In genomic region chr4:89140832-89141231, GRCm38 (mm10) we compare ENCODE assay signal across 9 mouse cellular contexts. TPM values are rescaled to one million over a fixed set of nuclear protein-coding genes. Genes with fewer than 3 reads are reported as not detected.
A peak's percentile ranks its signal among the peaks of the same experiment; 100 is the strongest.
DNase-seq lines count a peak whose midpoint lies in the region; ATAC-seq and TF ChIP-seq lines count a peak whose summit lies in the region.
"Had no signal": no experiment of that assay in that cellular context is flagged by ENCODE, and none has a peak within 500 bp of the region (broad histone marks: within the 10 kb centered on the region; RNA-seq: fewer than 3 reads in every experiment).

No protein-coding gene starts in this region.

- ATAC-seq in hindbrain, embryonic 14.5 days (ENCODE audit: low FRiP score), result no peak
- ATAC-seq in stomach, postnatal 0 days (ENCODE audit: low FRiP score, low TSS enrichment), result no peak
- ATAC-seq in neural tube, embryonic 15.5 days (ENCODE audit: low FRiP score), result no peak

- 75% methylated on average over 5 of the region's 5 CpGs for WGBS in hindbrain, embryonic 14.5 days
- WGBS in hindbrain, embryonic 10.5 days, result 83% methylated on average over 5 of the region's 5 CpGs
- 53% methylated on average over 5 of the region's 5 CpGs for WGBS in stomach, postnatal 0 days
- 74% methylated on average over 5 of the region's 5 CpGs for whole genome bisulfite sequencing in neural tube, embryonic 15.5 days

- H3K9ac ChIP-seq in hindbrain, embryonic 14.5 days, result no peak overlapping the region
- H3K9ac ChIP-seq in stomach, postnatal 0 days (ENCODE audit: low read length), result no peak overlapping the region
- no peak overlapping the region for H3K9ac ChIP-seq in neural tube, embryonic 15.5 days (replicated peaks)
- H3K9ac ChIP-seq: midbrain, embryonic 12.5 days had no signal

- no peak overlapping the region for H3K4me2 ChIP-seq in hindbrain, embryonic 14.5 days (replicated peaks)
- no peak overlapping the region for H3K4me2 ChIP-seq in stomach, postnatal 0 days (replicated peaks; ENCODE audit: low read depth)
- H3K4me2 ChIP-seq in neural tube, embryonic 15.5 days, result no peak overlapping the region
- H3K4me2 ChIP-seq: midbrain, embryonic 12.5 days had no signal

- no peak overlapping the region for H3K27ac ChIP-seq in hindbrain, embryonic 14.5 days
- no peak overlapping the region for H3K27ac ChIP-seq in hindbrain, embryonic 10.5 days
- no peak overlapping the region for H3K27ac ChIP-seq in stomach, postnatal 0 days (replicated peaks)
- H3K27ac ChIP-seq in neural tube, embryonic 15.5 days (replicated peaks), result no peak overlapping the region
- H3K27ac ChIP-seq: midbrain, embryonic 12.5 days had no signal

- H3K4me1 ChIP-seq in hindbrain, embryonic 14.5 days (replicated peaks; ENCODE audit: control insufficient read depth, insufficient read depth, low read length), result peaks cover 12% of the 10 kb centered on the region; the same call in 1 of the 2 replicates
- H3K4me1 ChIP-seq in hindbrain, embryonic 10.5 days (replicated peaks), result peaks cover 40% of the 10 kb centered on the region
- no peaks in the 10 kb centered on the region; the same call in 1 of the 2 replicates for H3K4me1 ChIP-seq in stomach, postnatal 0 days (replicated peaks; ENCODE audit: control insufficient read depth, insufficient read depth)
- H3K4me1 ChIP-seq in neural tube, embryonic 15.5 days, result peaks cover 26% of the 10 kb centered on the region

- no peak for TF ChIP-seq EP300 in stomach, postnatal 0 days (optimal IDR thresholded peaks at IDR 0.05)

- no peak for TF ChIP-seq CTCF in stomach, postnatal 0 days (IDR thresholded peaks at IDR 0.05; ENCODE audit: low read depth)

- H3K4me3 ChIP-seq in hindbrain, embryonic 14.5 days (replicated peaks; ENCODE audit: low read length), result no peak overlapping the region
- no peak overlapping the region for H3K4me3 ChIP-seq in hindbrain, embryonic 10.5 days
- no peak overlapping the region for H3K4me3 ChIP-seq in stomach, postnatal 0 days (ENCODE audit: low read depth, low read length)
- H3K4me3 ChIP-seq in neural tube, embryonic 15.5 days (replicated peaks), result no peak overlapping the region
- H3K4me3 ChIP-seq: midbrain, embryonic 12.5 days had no signal

- H3K27me3 ChIP-seq in hindbrain, embryonic 14.5 days (ENCODE audit: control insufficient read depth, insufficient read depth, low read length), result no peaks in the 10 kb centered on the region
- no peaks in the 10 kb centered on the region for H3K27me3 ChIP-seq in hindbrain, embryonic 10.5 days (ENCODE audit: insufficient read depth, poor library complexity, severe bottlenecking)
- H3K27me3 ChIP-seq in stomach, postnatal 0 days (ENCODE audit: control insufficient read depth, insufficient read depth, low read length), result no peaks in the 10 kb centered on the region
- H3K27me3 ChIP-seq in neural tube, embryonic 15.5 days (replicated peaks), result no peaks in the 10 kb centered on the region
- H3K27me3 ChIP-seq: midbrain, embryonic 12.5 days had no signal

- DNase-seq in hindbrain, embryonic 14.5 days (ENCODE audit: low spot score), result peak; percentile 63
- DNase-seq in hindbrain, embryonic 10.5 days (ENCODE audit: low spot score), result no peak
- DNase-seq in adrenal gland, adult (ENCODE audit: inconsistent age in 2 of 2, low spot score in 1 of 2), result peak; percentile 65 to 88
- peak; percentile 67 for DNase-seq in heart, adult 8-10 months (ENCODE audit: low spot score)
- peak; percentile 21 to 64 for DNase-seq in layer of hippocampus, postnatal 14 days (ENCODE audit: low spot score in 2 of 2)
- peak; percentile 45 for DNase-seq in stomach, postnatal 0 days (ENCODE audit: low spot score)
- no peak for DNase-seq in spleen, postnatal 36 days (ENCODE audit: low spot score in 2 of 2)

- H3K36me3 ChIP-seq in hindbrain, embryonic 14.5 days (replicated peaks; ENCODE audit: control insufficient read depth, insufficient read depth), result no peaks in the 10 kb centered on the region
- H3K36me3 ChIP-seq in hindbrain, embryonic 10.5 days, result peaks cover 32% of the 10 kb centered on the region
- no peaks in the 10 kb centered on the region for H3K36me3 ChIP-seq in stomach, postnatal 0 days (ENCODE audit: control insufficient read depth, insufficient read depth, low read length)
- H3K36me3 ChIP-seq in neural tube, embryonic 15.5 days, result no peaks in the 10 kb centered on the region

- no peaks in the 10 kb centered on the region for H3K9me3 ChIP-seq in hindbrain, embryonic 14.5 days (ENCODE audit: control insufficient read depth, low read length)
- H3K9me3 ChIP-seq in hindbrain, embryonic 10.5 days, result no peaks in the 10 kb centered on the region
- H3K9me3 ChIP-seq in stomach, postnatal 0 days (ENCODE audit: control insufficient read depth, low read length), result no peaks in the 10 kb centered on the region
- H3K9me3 ChIP-seq in neural tube, embryonic 15.5 days (replicated peaks), result no peaks in the 10 kb centered on the region
- H3K9me3 ChIP-seq: midbrain, embryonic 12.5 days had no signal

RNA-seq across cellular contexts. Expression of gene Mtap, which starts 3.9 kb away (rescaled TPM):
- 29.1 and 30.7 TPM in 2 replicates for polyA plus RNA-seq in hindbrain, embryonic 14.5 days (2014; fragmentation: Nextera tagmentation; extraction: Ambion mirVana)
- 80.2 and 107 TPM in 2 replicates for polyA plus RNA-seq in hindbrain, embryonic 10.5 days (2016; fragmentation: Nextera tagmentation; extraction: Ambion mirVana)
- 10 to 100 TPM; 19.9 to 23.2 (median 22.0) TPM for total RNA-seq in heart, adult 8-10 months (2022)
- 10 to 100 TPM in 1 of 2 experiments, 1 to 10 TPM in 1; 9.9 to 11.4 TPM for total RNA-seq in layer of hippocampus, postnatal 14 days (2021)
- 23.5 and 23.9 TPM in 2 replicates for polyA plus RNA-seq in stomach, postnatal 0 days (2015; fragmentation: Nextera tagmentation; extraction: Ambion mirVana)
- polyA plus RNA-seq in neural tube, embryonic 15.5 days (2015; fragmentation: Nextera tagmentation; extraction: Ambion mirVana), result 27.1 and 40.4 TPM in 2 replicates

Comparison
In these comparisons a context has a peak if more than half of its experiments do, and no peak if none do; other contexts are left out.
1. DNase-seq: peak in hindbrain, embryonic 14.5 days (single experiment), adrenal gland, adult (2 of 2), heart, adult 8-10 months (single experiment), layer of hippocampus, postnatal 14 days (2 of 2) and stomach, postnatal 0 days (single experiment); none in hindbrain, embryonic 10.5 days (single experiment) and spleen, postnatal 36 days (0 of 2).